Comparison of ENCODE assay signal across 25 mouse cellular contexts in genomic region chr1:161808980-161809379, GRCm38 (mm10). TPM values are rescaled to one million over a fixed set of nuclear protein-coding genes. Genes with fewer than 3 reads are reported as not detected.
DNase-seq lines count a peak whose midpoint lies in the region; ATAC-seq and TF ChIP-seq lines count a peak whose summit lies in the region.
"Had no signal": no experiment of that assay in that cellular context is flagged by ENCODE, and none has a peak within 500 bp of the region (broad histone marks: within the 10 kb centered on the region; RNA-seq: fewer than 3 reads in every experiment).

No protein-coding gene starts in this region.

- DNase-seq in heart, adult 18-20 months = peak; percentile 6 to 11
- DNase-seq in heart, postnatal 4 days = no peak
- DNase-seq in liver, adult 2 months (ENCODE audit: extremely low read depth, low read depth, low spot score) = peak; percentile 15
- no peak for DNase-seq in stomach, postnatal 0 days (ENCODE audit: low spot score)
- no peak for DNase-seq in layer of hippocampus, adult 11-12 months (ENCODE audit: low spot score)
- no peak for DNase-seq in ovary, adult 18-20 months (ENCODE audit: low spot score)
- DNase-seq: adrenal gland, postnatal 25 days; cerebellum, adult 8-10 months; forebrain, postnatal 0 days; gastrocnemius, adult 2 months; kidney, adult 8-10 months; midbrain, embryonic 14.5 days; retina, postnatal 1 day had no signal

- TF ChIP-seq EP300 in stomach, postnatal 0 days (optimal IDR thresholded peaks at IDR 0.05) = no peak

- no peak overlapping the region for H3K27ac ChIP-seq in liver, adult 2 months (replicated peaks; ENCODE audit: insufficient read depth, low read depth, low read length)
- no peak overlapping the region for H3K27ac ChIP-seq in liver, embryonic 12.5 days
- H3K27ac ChIP-seq in stomach, postnatal 0 days (replicated peaks) = no peak overlapping the region
- H3K27ac ChIP-seq: embryonic facial prominence, embryonic 13.5 days; gastrocnemius, adult 2 months; hindbrain, embryonic 15.5 days; neural tube, embryonic 15.5 days had no signal

- no peak overlapping the region for H3K9ac ChIP-seq in liver, adult 2 months (ENCODE audit: low read depth, low read length)
- H3K9ac ChIP-seq in liver, embryonic 12.5 days = no peak overlapping the region
- H3K9ac ChIP-seq in stomach, postnatal 0 days (ENCODE audit: low read length) = no peak overlapping the region
- H3K9ac ChIP-seq: embryonic facial prominence, embryonic 13.5 days; forebrain, postnatal 0 days; hindbrain, embryonic 15.5 days; neural tube, embryonic 15.5 days had no signal

- H3K36me3 ChIP-seq in liver, adult 2 months (ENCODE audit: control insufficient read depth, insufficient read depth, low read length) = peaks cover 3% of the 10 kb centered on the region; the same call in 1 of the 2 replicates
- H3K36me3 ChIP-seq in liver, embryonic 12.5 days = no peaks in the 10 kb centered on the region
- H3K36me3 ChIP-seq in stomach, postnatal 0 days (ENCODE audit: control insufficient read depth, insufficient read depth, low read length) = no peaks in the 10 kb centered on the region
- H3K36me3 ChIP-seq: embryonic facial prominence, embryonic 13.5 days; hindbrain, embryonic 15.5 days had no signal

- no peak for TF ChIP-seq CTCF in liver, adult 2 months (IDR thresholded peaks at IDR 0.05; ENCODE audit: low read depth, low read length)
- no peak for TF ChIP-seq CTCF in stomach, postnatal 0 days (IDR thresholded peaks at IDR 0.05; ENCODE audit: low read depth)

- no peaks in the 10 kb centered on the region for H3K27me3 ChIP-seq in liver, adult 2 months (ENCODE audit: control insufficient read depth, insufficient read depth, low read length)
- no peaks in the 10 kb centered on the region for H3K27me3 ChIP-seq in liver, embryonic 12.5 days (replicated peaks)
- no peaks in the 10 kb centered on the region for H3K27me3 ChIP-seq in stomach, postnatal 0 days (ENCODE audit: control insufficient read depth, insufficient read depth, low read length)
- H3K27me3 ChIP-seq: embryonic facial prominence, embryonic 13.5 days; hindbrain, embryonic 15.5 days; neural tube, embryonic 15.5 days; Patski had no signal

- H3K4me3 ChIP-seq in liver, adult 2 months (ENCODE audit: insufficient read depth, low read depth, low read length) = no peak overlapping the region
- H3K4me3 ChIP-seq in liver, embryonic 12.5 days = no peak overlapping the region
- H3K4me3 ChIP-seq in stomach, postnatal 0 days (ENCODE audit: low read depth, low read length) = no peak overlapping the region
- H3K4me3 ChIP-seq: embryonic facial prominence, embryonic 13.5 days; gastrocnemius, adult 2 months; hindbrain, embryonic 15.5 days; myocyte; neural tube, embryonic 15.5 days had no signal

- WGBS in liver, adult 2 months = 30% methylated on average over 6 of the region's 6 CpGs
- WGBS in liver, embryonic 12.5 days (ENCODE audit: insufficient replicate concordance) = 60% methylated on average over 6 of the region's 6 CpGs
- 32% methylated on average over 6 of the region's 6 CpGs for WGBS in stomach, postnatal 0 days

- no peak overlapping the region for H3K4me2 ChIP-seq in liver, embryonic 12.5 days
- 0 out of 2 replicates have a peak overlapping the region, but pooled peaks have one; percentile 17 for H3K4me2 ChIP-seq in stomach, postnatal 0 days (replicated peaks; ENCODE audit: low read depth)
- H3K4me2 ChIP-seq: embryonic facial prominence, embryonic 13.5 days; hindbrain, embryonic 15.5 days; liver, embryonic 11.5 days; neural tube, embryonic 15.5 days had no signal

- H3K9me3 ChIP-seq in liver, embryonic 12.5 days (replicated peaks) = no peaks in the 10 kb centered on the region
- no peaks in the 10 kb centered on the region for H3K9me3 ChIP-seq in stomach, postnatal 0 days (ENCODE audit: control insufficient read depth, low read length)
- H3K9me3 ChIP-seq: embryonic facial prominence, embryonic 13.5 days; hindbrain, embryonic 15.5 days; neural tube, embryonic 15.5 days had no signal

- no peak for ATAC-seq in liver, embryonic 12.5 days
- ATAC-seq in granulocyte monocyte progenitor cell, adult 5-6 weeks (replicated peaks; ENCODE audit: poor library complexity, severe bottlenecking) = peak; percentile 45; the same call in 1 of the 2 replicates
- no peak for ATAC-seq in stomach, postnatal 0 days (ENCODE audit: low FRiP score, low TSS enrichment)
- ATAC-seq: forebrain, postnatal 0 days; Patski had no signal

- no peaks in the 10 kb centered on the region; the same call in 1 of the 2 replicates for H3K4me1 ChIP-seq in liver, adult 2 months (ENCODE audit: control insufficient read depth, insufficient read depth, low read length)
- H3K4me1 ChIP-seq in liver, embryonic 12.5 days = peaks cover 9% of the 10 kb centered on the region; the same call in 1 of the 2 replicates
- no peaks in the 10 kb centered on the region for H3K4me1 ChIP-seq in stomach, postnatal 0 days (replicated peaks; ENCODE audit: control insufficient read depth, insufficient read depth)
- H3K4me1 ChIP-seq: embryonic facial prominence, embryonic 13.5 days; hindbrain, embryonic 15.5 days; neural tube, embryonic 15.5 days had no signal

- no peaks in the 10 kb centered on the region for H3K79me2 ChIP-seq in liver, adult 2 months (ENCODE audit: control insufficient read depth, insufficient read depth, low read length)

- TF ChIP-seq POLR2A in liver, adult 2 months (IDR thresholded peaks at IDR 0.05; ENCODE audit: extremely low read depth, insufficient read depth, low read length) = no peak

RNA-seq across cellular contexts. Expression of gene Fasl, which starts 20.7 kb away (rescaled TPM):
- under 1 TPM in 1 of 2 experiments, not detected in 1; 0.15 TPM for total RNA-seq in heart, adult 18-20 months (2021)
- not detected for total RNA-seq in heart, postnatal 4 days (2021)
- 0.20 and 0.28 TPM in 2 replicates for total RNA-seq in liver, adult 2 months (2014; rRNA removed)
- 0.12 TPM in 2 replicates for polyA plus RNA-seq in liver, adult 2 months (2012; rRNA removed)
- not detected in 2 replicates for polyA plus RNA-seq in liver, embryonic 12.5 days (2016; fragmentation: Nextera tagmentation; extraction: Ambion mirVana)
- not detected in 2 replicates for total RNA-seq in granulocyte monocyte progenitor cell, adult 5-6 weeks (2014; fragmentation: Nextera tagmentation)
- total RNA-seq in granulocyte monocyte progenitor cell, adult 5-6 weeks (2017) = not detected in 2 replicates
- polyA plus RNA-seq in stomach, postnatal 0 days (2015; fragmentation: Nextera tagmentation; extraction: Ambion mirVana) = not detected in 2 replicates
- total RNA-seq: adrenal gland, postnatal 25 days; gastrocnemius, adult 2 months; left cerebral cortex, postnatal 36 days had no signal
- polyA plus RNA-seq: embryonic facial prominence, embryonic 13.5 days; forebrain, postnatal 0 days; heart, embryonic 14.5 days; liver, embryonic 11.5 days; lung, embryonic 16.5 days; midbrain, embryonic 14.5 days; myocyte; Patski; stomach, embryonic 16.5 days had no signal

Comparison
In these comparisons a context has a peak if more than half of its experiments do, and no peak if none do; other contexts are left out.
1. DNase-seq: peak in heart, adult 18-20 months (2 of 2) and liver, adult 2 months (single experiment); none in heart, postnatal 4 days (single experiment), stomach, postnatal 0 days (single experiment), layer of hippocampus, adult 11-12 months (single experiment) and ovary, adult 18-20 months (single experiment).